Mouse (Mus musculus): ENCODE measurements around the gene Ccsap.

The Ccsap gene

GRCm38 (mm10) chr8:123877865-123878264 lies 17.9 kb upstream of the Ccsap start:
- no peak for DNase-seq

DNA sequence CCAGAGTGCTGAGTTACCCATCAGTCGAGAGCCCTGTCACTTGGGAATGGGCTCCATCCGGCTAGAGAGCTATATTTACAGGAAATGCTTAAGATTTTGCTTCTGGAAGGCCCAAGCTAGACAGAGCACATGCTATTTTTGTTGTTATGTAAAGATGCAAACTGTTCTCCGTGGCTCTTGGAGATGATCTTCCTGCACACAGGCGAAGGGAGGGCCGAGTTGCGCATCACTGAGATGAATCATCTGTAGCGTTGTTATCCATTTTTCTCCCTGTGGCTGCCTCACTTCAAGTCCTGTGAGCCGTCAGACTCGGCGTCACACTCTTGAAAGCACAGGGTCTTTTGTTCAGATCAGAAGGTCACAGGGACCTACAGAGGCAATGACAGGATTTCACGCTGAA lies 14.3 kb upstream of the Ccsap start:
- no peak for DNase-seq

DNA sequence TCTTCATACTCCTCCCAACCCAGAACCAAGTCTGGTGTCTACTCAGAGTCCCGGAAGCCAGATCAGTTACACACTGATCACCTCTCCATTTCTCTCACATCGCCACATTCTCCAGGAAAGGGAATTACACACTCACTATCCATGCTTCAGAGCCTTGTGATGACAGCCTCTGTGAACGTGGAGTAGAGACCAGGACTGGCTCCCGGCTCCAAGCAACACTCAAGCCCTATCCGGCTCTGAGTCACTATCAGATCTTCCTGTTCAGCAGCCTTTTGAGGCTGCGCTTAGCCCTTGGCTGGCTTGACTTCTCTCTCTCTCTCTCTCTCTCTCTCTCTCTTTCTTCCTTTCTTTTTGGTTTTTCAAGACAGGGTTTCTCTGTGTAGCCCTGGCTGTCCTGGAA lies 13.4 kb upstream of the Ccsap start:
- no peak for DNase-seq

GRCm38 (mm10) chr8:123872048-123872447 lies 12.0 kb upstream of the Ccsap start:
- no peak for DNase-seq

GRCm38 (mm10) chr8:123866971-123867370 lies 7.0 kb upstream of the Ccsap start:
- DNase-seq = no peak

DNA sequence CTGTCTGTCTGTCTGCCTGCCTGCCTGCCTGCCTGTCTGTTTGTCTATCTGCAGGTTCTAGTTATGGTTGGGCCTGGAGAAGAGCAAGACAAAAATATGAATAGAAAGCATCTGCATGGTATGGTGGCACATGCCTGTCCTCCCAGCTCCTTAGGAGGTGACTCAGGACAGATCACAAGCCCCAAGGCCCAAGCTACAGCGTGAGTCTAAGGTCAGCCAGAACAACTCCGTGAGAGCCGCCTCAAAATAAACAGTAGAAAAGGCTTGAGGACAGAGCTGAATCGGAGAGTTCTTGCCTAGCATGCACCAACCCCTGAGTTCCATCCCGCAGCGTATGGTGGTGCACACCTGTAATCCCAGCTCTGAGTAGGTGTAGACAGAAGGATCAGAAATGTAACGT lies 5.8 kb upstream of the Ccsap start:
- no peak for DNase-seq

DNA sequence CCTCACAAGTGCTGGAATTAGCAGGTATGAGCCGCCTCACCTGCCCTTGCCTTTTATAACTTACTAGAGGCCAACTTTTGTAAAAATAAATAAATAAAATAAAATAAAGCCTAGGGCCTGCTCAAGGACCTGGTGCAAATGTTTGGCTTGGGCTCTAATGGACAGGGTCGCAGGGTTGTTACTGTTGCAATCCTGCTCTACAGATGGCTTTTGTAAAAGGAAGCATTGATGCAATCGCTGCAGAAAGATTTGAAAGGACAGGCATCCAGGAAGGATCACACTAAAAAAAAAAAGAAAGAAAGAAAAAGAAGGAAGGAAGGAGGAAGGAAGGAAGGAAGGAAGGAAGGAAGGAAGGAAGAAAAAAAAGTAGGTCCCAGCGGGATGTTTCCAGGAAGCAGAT lies 377 bp upstream of the Ccsap start:
- no peak for DNase-seq

DNA sequence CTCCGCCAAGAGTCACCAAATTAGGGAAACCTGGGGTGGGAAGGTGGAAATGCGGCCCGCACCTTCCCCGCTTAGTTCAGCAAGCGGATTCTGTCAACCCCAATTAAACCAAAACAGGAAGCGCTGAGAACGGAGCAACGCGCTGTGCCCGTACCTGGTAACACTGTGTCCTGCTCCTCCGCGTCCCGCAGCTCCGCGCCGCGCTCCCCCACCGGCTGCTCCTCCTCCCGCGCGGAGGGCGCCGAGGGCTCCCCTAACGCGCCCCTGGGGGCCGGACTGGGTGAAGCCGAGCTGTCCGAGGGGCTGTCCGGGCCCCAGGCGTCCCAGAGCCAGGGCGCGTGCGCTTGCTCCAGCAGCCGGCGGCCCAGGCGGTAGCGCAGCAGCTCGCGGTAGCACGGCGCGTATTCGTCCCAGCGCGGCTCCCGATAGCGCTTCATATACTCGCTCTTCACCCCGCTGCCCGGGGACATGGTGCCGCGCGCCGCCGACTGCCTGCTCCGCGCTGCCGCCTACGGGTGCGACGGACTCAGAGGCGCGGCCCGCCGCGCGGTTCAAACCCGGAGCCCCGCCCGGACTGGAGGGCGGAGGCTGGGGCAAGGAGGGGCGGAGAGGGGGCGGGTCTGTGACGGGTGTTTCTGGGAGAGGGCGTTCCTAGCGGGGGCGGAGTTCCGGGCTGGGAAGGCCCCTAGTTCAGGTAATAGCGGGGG lies 915 bp downstream of the Ccsap start:
- DNase-seq = peak; percentile 95

DNA sequence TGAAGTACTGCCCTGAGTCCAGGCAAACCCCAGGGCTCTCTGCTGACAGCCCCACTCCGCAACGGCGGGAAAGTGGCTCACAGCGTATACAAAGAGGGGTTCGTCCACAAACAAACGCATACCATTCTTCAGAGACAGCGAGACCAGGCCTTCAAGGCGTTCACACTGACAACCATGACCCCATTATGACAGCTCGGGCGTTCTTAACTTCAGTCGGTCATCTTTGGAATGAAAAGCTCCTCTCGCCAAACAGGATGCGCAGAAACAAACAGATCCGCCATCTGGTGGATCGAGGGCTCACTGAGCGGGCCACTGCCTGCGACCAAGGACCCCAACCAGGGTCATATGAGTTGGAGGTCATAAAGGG lies 1.5 kb downstream of the Ccsap start:
- no peak for DNase-seq

DNA sequence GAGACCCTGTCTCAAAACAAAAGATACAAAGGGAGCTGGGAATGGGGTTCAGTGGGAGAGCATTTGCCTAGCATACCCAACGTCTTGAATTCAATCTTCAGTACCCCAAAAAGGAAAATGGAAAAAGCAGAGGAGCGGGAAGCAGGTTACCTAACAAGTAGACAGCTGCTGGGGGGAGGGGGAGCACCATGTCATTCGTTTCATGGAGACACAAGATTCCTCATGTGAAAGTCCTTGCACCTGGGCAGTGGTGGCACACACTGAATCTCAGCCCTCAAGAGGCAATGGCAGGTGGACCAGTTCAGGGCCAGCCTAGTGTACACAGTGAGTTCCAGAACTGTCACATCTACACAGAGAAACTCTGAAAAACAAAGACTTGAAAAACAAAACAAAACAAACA lies 2.6 kb downstream of the Ccsap start:
- no peak for DNase-seq

GRCm38 (mm10) chr8:123854733-123855475 lies 5.1 kb downstream of the Ccsap start:
- DNase-seq = no peak

- no peak for DNase-seq
Measured at GRCm38 (mm10) chr8:123854252-123854651, 5.8 kb downstream of the Ccsap start.

DNA sequence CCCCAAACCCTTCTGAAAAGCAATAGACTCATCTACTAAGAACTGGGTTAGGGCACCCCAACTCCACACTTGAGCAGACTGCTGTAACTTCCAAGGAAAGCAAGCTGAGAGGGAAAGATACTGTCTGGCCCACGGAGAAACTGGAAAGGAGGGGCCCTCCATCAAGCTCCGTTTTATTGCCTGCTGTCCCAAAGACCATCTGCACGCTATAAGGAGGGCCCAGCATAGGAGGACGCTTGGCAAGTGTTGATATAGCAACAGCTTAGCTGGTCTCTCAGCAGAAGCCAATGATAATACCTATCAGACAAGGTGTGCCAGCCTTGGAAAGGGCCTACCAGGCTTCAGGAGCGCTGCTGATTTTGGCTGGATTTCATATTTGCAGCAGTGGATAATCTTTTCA lies 8.4 kb downstream of the Ccsap start:
- no peak for DNase-seq

DNA sequence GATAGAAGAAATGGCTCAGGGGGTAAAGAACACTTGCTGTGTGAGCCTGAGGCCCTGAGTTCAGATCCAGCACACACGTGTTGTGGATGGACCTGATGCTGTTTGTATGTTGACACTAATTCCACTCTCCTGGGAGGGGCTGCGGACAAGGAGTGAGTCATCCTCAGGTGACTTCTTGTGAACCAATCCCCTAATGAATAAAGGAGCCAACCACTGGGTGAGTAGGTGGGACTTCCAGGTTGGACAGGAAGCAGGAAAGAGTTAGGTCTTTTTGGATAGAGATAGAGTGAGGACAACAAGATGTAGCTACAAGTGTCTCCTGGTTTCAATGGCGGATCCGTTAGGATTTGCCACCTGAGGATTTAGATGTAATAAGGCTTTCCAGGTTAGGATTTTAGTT lies 10.7 kb downstream of the Ccsap start:
- no peak for DNase-seq

GRCm38 (mm10) chr8:123847546-123847945 lies 12.5 kb downstream of the Ccsap start:
- no peak for DNase-seq

DNA sequence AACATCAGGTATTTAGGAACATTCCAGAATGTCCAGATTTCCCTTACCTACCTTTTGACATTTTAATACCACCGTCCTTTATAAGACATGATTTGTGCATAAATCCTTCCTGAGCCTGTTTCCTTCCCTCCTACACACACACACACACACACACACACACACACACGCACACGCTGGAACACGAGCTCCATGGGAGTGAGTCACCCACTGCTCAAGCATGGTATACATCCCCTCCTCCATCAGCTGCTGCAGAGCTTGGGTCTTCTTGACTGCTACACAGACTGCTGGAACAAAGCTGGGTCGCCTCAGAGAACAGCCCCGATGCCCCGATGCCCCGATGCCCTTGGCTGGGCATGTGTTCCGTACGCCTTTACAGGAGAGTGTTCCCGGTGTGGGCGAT lies 13.5 kb downstream of the Ccsap start:
- DNase-seq = no peak

- no peak for DNase-seq
Measured at GRCm38 (mm10) chr8:123845991-123846390, 14.0 kb downstream of the Ccsap start.

DNA sequence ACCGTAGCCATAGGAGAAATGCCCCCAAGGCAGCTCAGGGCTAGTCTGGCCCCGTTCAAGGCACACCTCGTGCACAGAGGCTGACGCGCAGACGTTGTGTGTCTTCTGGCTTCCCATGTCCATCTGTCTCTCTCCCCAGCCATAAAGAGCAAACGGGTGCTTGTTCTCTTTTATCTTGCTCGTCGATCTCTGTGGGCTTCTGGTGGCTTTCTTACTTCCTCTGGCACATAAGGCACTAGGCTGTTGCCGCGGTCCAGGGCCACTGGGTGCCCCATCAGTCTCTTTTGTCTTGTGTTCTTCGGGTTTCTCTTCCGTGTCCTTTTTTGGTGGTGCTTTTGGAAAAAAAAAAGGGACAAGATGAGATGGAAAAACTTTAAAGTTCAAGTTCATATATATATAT lies 14.9 kb downstream of the Ccsap start:
- no peak for DNase-seq

- no peak for DNase-seq
Measured at GRCm38 (mm10) chr8:123844341-123844740, 15.7 kb downstream of the Ccsap start.

- DNase-seq = no peak
Measured at GRCm38 (mm10) chr8:123842086-123842485, 17.9 kb downstream of the Ccsap start.

- no peak for DNase-seq
Measured at GRCm38 (mm10) chr8:123840578-123841345, 19.2 kb downstream of the Ccsap start.

DNA sequence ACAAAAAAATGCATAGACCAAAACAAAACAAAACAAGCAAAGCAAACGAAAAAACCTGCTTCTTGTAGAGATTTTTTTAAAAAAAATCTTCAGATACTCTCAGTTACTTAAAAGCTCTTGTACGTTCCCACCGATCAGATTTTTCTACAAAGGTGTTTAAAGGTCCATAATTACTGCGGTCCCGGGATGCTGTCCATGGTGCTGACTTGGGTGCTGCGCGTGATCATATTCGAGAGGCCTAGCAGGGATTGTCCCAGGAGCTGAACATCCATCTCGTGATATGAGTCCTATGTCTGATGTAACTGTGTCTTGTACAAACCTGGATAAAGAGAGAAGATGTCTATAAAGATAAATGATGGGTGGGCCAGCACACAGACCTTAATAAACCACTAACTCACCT lies 21.5 kb downstream of the Ccsap start:
- peak in 1 of 2 experiments; percentile 49 for DNase-seq

DNA sequence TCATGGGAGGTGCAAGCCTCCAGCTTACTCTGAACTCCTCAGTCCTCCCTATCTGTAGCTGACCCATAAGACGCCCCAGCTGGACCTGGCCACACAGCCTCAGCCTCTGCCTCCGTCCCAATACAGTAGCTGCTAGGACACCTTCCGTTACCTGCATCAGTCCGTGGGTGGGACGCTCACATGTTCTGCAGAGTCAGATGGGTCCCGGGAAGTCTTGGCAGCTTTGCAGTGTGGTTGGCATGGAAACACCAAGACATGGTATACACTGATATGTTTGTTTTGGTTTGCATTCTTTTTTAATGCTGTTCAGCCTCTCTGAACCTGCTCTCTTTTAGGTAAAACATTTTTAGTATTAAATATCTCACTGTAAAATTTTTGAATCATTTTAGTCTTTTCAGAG lies 23.7 kb downstream of the Ccsap start:
- no peak for DNase-seq

DNA sequence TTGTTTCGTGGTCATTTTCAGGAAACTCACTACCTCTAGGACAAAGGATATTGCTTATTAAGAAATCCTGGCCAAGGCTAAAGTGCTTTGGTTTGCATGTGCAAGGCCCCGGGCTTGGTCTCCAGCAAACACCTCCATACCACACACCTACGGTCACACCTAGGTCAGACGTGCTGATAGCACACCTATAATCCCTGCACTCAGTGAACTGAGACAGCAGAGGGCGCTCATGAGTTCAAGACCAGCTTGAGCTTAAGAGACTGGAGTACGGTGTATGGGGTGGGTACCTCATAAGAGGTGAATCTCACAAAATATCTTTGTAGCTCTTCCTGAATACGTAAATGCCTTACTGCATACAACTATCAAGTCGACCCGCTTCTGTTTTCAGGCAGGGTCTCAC lies 24.6 kb downstream of the Ccsap start:
- peak; percentile 62 to 77 for DNase-seq
